20 mouse cellular contexts compared by ENCODE assay signal in the genomic region with DNA sequence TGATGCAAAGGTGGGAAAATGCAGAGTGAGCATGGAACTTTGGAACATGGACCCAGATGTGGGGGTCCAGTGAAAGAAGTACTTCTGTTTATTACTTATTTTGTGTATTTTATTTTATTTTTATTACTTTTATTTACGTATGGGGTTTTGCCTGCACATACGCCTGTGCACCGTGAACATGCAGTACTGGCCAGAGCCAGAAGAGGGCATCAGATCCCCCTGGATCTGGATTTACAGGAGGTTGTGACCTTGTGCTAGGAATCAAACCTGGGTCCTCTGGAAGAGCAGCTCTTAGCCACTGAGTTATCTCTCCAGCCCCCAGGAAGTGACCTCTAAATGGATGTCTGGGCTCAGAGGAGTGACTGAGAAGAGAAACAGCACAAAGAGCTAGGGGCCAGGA. TPM values are rescaled to one million over a fixed set of nuclear protein-coding genes. Genes with fewer than 3 reads are reported as not detected.
DNase-seq lines count a peak whose midpoint lies in the region; ATAC-seq lines count a peak whose summit lies in the region.
"Had no signal": no experiment of that assay in that cellular context is flagged by ENCODE, and none has a peak within 500 bp of the region (broad histone marks: within the 10 kb centered on the region; RNA-seq: fewer than 3 reads in every experiment).

No protein-coding gene starts in this region.

- no peak overlapping the region for H3K4me2 ChIP-seq in liver, embryonic 11.5 days
- H3K4me2 ChIP-seq: heart, embryonic 12.5 days had no signal

- DNase-seq in CD4-positive, CD25-positive, alpha-beta regulatory T cell, adult 2 months (ENCODE audit: low read depth, low spot score), result peak; percentile 24
- peak; percentile 36 for DNase-seq in liver
- no peak for DNase-seq in liver, embryonic 11.5 days (ENCODE audit: low spot score)
- peak; percentile 71 for DNase-seq in ES-CJ7 (ENCODE audit: low read depth, low spot score)
- DNase-seq in induced T-regulatory cell, adult 2 months (ENCODE audit: low read depth), result peak; percentile 38
- DNase-seq in heart, postnatal 25 days (ENCODE audit: low spot score), result no peak
- DNase-seq: cerebellum, adult 11 months; gastrocnemius, postnatal 25 days; kidney, adult 11 months; kidney, postnatal 4 days; layer of hippocampus, postnatal 36 days; lung, adult 18-20 months; midbrain, embryonic 14.5 days; right cerebral cortex, adult 18-20 months had no signal

- H3K4me3 ChIP-seq in liver, embryonic 11.5 days (ENCODE audit: low read depth, low read length), result no peak overlapping the region
- H3K4me3 ChIP-seq: forebrain, embryonic 10.5 days; heart, embryonic 12.5 days; limb, embryonic 10.5 days had no signal

- ATAC-seq in CD4-positive, CD25-positive, alpha-beta regulatory T cell, adult 4 months, result no peak
- no peak for ATAC-seq in liver, embryonic 11.5 days (replicated peaks; ENCODE audit: low FRiP score)
- no peak for ATAC-seq in monocyte, adult 5-6 weeks (replicated peaks; ENCODE audit: insufficient number of reproducible peaks, low FRiP score, low TSS enrichment, poor library complexity, severe bottlenecking)

- 87% methylated on average over 3 of the region's 3 CpGs for WGBS in liver, embryonic 11.5 days

- H3K4me1 ChIP-seq in liver, embryonic 11.5 days (replicated peaks; ENCODE audit: control insufficient read depth, insufficient read depth, low read length), result peaks cover 14% of the 10 kb centered on the region
- H3K4me1 ChIP-seq: heart, embryonic 12.5 days had no signal

- no peak overlapping the region for H3K9ac ChIP-seq in liver, embryonic 11.5 days (ENCODE audit: low read depth, low read length)
- H3K9ac ChIP-seq: heart, embryonic 12.5 days had no signal

- H3K9me3 ChIP-seq in liver, embryonic 11.5 days (ENCODE audit: control insufficient read depth, low read length), result no peaks in the 10 kb centered on the region
- H3K9me3 ChIP-seq: forebrain, embryonic 10.5 days; limb, embryonic 10.5 days had no signal

- H3K27ac ChIP-seq in liver, embryonic 11.5 days (ENCODE audit: low read depth, low read length), result no peak overlapping the region
- H3K27ac ChIP-seq: forebrain, embryonic 10.5 days; limb, embryonic 10.5 days; macrophage had no signal

- no peaks in the 10 kb centered on the region for H3K36me3 ChIP-seq in liver, embryonic 11.5 days (ENCODE audit: control insufficient read depth, insufficient read depth, low read length)
- H3K36me3 ChIP-seq: forebrain, embryonic 10.5 days; heart, embryonic 12.5 days; limb, embryonic 10.5 days had no signal

- intact Hi-C loops in heart, postnatal 25 days (cut with DNase I), result no loop called here

- no peaks in the 10 kb centered on the region for H3K27me3 ChIP-seq in liver, embryonic 11.5 days (replicated peaks; ENCODE audit: control insufficient read depth, insufficient read depth, low read length)

RNA-seq across cellular contexts. Expression of a gene that starts 3.1 kb away (rescaled TPM):
- polyA plus RNA-seq in CD4-positive, CD25-positive, alpha-beta regulatory T cell, adult 4 months (2017; shearing (Covaris generic)), result not detected
- 143 and 151 TPM in 2 replicates for polyA plus RNA-seq in liver, embryonic 11.5 days (2014; fragmentation: Nextera tagmentation; extraction: Ambion mirVana)
- 1.6 to 8.2 TPM (median 4.6 TPM) in 3 replicates for total RNA-seq in monocyte, adult 5-6 weeks (2017)
- total RNA-seq in heart, postnatal 25 days (2021), result not detected
- total RNA-seq: gastrocnemius, postnatal 25 days; layer of hippocampus, postnatal 36 days had no signal

RNA-seq across cellular contexts. Expression of a gene that starts 16.2 kb away (rescaled TPM):
- 10 to 100 TPM; 15.9 to 33.3 TPM for polyA plus RNA-seq in CD4-positive, CD25-positive, alpha-beta regulatory T cell, adult 4 months (2017; shearing (Covaris generic))
- polyA plus RNA-seq in liver, embryonic 11.5 days (2014; fragmentation: Nextera tagmentation; extraction: Ambion mirVana), result 20.7 and 21.3 TPM in 2 replicates
- 14.2 to 29.8 TPM (median 24.7 TPM) in 3 replicates for total RNA-seq in monocyte, adult 5-6 weeks (2017)
- total RNA-seq in heart, postnatal 25 days (2021), result 10 to 100 TPM; 23.5 to 24.7 TPM

RNA-seq across cellular contexts. Expression of a gene that starts 41.3 kb away (rescaled TPM):
- 10 to 100 TPM; 18.5 to 27.0 TPM for polyA plus RNA-seq in CD4-positive, CD25-positive, alpha-beta regulatory T cell, adult 4 months (2017; shearing (Covaris generic))
- 30.8 and 32.9 TPM in 2 replicates for polyA plus RNA-seq in liver, embryonic 11.5 days (2014; fragmentation: Nextera tagmentation; extraction: Ambion mirVana)
- 5.6 to 17.7 TPM (median 9.1 TPM) in 3 replicates for total RNA-seq in monocyte, adult 5-6 weeks (2017)
- total RNA-seq in heart, postnatal 25 days (2021), result 10 to 100 TPM; 11.5 to 11.6 TPM

Comparison
In these comparisons a context has a peak if more than half of its experiments do, and no peak if none do; other contexts are left out.
1. DNase-seq: peak in CD4-positive, CD25-positive, alpha-beta regulatory T cell, adult 2 months (single experiment), liver (single experiment), ES-CJ7 (single experiment) and induced T-regulatory cell, adult 2 months (single experiment); none in liver, embryonic 11.5 days (single experiment) and heart, postnatal 25 days (single experiment).